Mouse (Mus musculus): ENCODE results near the gene Hip1r. TPM values are rescaled to one million over a fixed set of nuclear protein-coding genes. Genes with fewer than 3 reads are reported as not detected.
"Not testable (repeated sequence)": the region's sequence is repeated elsewhere in the genome, so short reads cannot be mapped to it uniquely, and the experiment has no call there.

Hip1r gene
- polyA plus RNA-seq, 1 experiment from 2014 or later: 14.5 TPM

DNA sequence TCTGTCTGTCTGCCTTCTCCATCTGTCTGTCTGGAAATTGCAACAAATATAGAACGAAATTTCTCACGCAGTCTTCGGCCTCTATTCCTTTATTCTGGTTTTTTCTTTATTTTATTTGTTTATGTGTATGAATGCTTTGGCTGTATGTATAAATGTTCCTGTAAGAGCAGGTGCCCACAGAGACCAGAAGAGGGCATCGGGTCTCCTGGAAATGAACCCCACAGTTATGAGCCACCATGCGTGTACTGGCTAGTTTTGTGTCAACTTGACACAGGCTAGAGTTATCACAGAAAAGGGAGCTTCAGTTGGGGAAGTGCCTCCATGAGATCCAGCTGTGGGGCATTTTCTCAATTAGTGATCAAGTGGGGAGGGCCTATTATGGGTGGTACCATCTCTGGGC lies 70.6 kb downstream of the Hip1r start:
- Histone ChIP-seq H3K36me3 (ENCODE audit: control insufficient read depth, insufficient read depth, low read length) (no peaks in the 10 kb centered on the region), H3K4me2 (ENCODE audit: low read depth, low read length) (no peak overlapping the region), H3K27me3 (ENCODE audit: control insufficient read depth, insufficient read depth, low read depth, low read length) (no peaks in the 10 kb centered on the region), H3K9me3 (ENCODE audit: control insufficient read depth, low read length) (no peaks in the 10 kb centered on the region), H3K4me1 (replicated peaks; ENCODE audit: control insufficient read depth, insufficient read depth, low read length) (peaks cover 5% of the 10 kb centered on the region; the same call in 1 of the 2 replicates), H3K9ac (ENCODE audit: low read length) (no peak overlapping the region), H3K27ac (ENCODE audit: low read length) (peak overlapping the region; percentile 15), H3K4me3 (ENCODE audit: low read length) (no peak overlapping the region)
- 81% methylated on average over 5 of the region's 5 CpGs for WGBS
- no peak for ATAC-seq (ENCODE audit: low read depth)

- Histone ChIP-seq H3K9ac (ENCODE audit: low read length) (no peak overlapping the region), H3K27ac (ENCODE audit: low read length) (no peak overlapping the region), H3K36me3 (ENCODE audit: control insufficient read depth, insufficient read depth, low read length) (no peaks in the 10 kb centered on the region), H3K4me2 (ENCODE audit: low read depth, low read length) (no peak overlapping the region), H3K27me3 (ENCODE audit: control insufficient read depth, insufficient read depth, low read depth, low read length) (no peaks in the 10 kb centered on the region), H3K4me1 (replicated peaks; ENCODE audit: control insufficient read depth, insufficient read depth, low read length) (peaks cover 12% of the 10 kb centered on the region; the same call in 1 of the 2 replicates), H3K9me3 (ENCODE audit: control insufficient read depth, low read length) (no peaks in the 10 kb centered on the region), H3K4me3 (ENCODE audit: low read length) (no peak overlapping the region)
- no peak for ATAC-seq (ENCODE audit: low read depth)
- 30% methylated on average over 11 of the region's 11 CpGs for WGBS
Observed at GRCm38 (mm10) chr5:124045453-124046010, 72.1 kb downstream of the Hip1r start.

- no peaks in the 10 kb centered on the region for H3K27me3 ChIP-seq (ENCODE audit: control insufficient read depth, insufficient read depth, low read depth, low read length)
- peaks cover 12% of the 10 kb centered on the region; the same call in 1 of the 2 replicates for H3K4me1 ChIP-seq (replicated peaks; ENCODE audit: control insufficient read depth, insufficient read depth, low read length)
- H3K4me2 ChIP-seq (ENCODE audit: low read depth, low read length): no peak overlapping the region
- ATAC-seq (ENCODE audit: low read depth): 0 out of 2 replicates have a peak, but pooled peaks have one; percentile 27
- 77% methylated on average over 7 of the region's 7 CpGs for WGBS
- H3K4me3 ChIP-seq (ENCODE audit: low read length): no peak overlapping the region
- no peaks in the 10 kb centered on the region for H3K9me3 ChIP-seq (ENCODE audit: control insufficient read depth, low read length)
- H3K9ac ChIP-seq (ENCODE audit: low read length): no peak overlapping the region
- H3K27ac ChIP-seq (ENCODE audit: low read length): no peak overlapping the region
- no peaks in the 10 kb centered on the region for H3K36me3 ChIP-seq (ENCODE audit: control insufficient read depth, insufficient read depth, low read length)
Observed at GRCm38 (mm10) chr5:124046741-124047401, 73.4 kb downstream of the Hip1r start.

- ATAC-seq (ENCODE audit: low read depth): no peak
- H3K4me1 ChIP-seq (replicated peaks; ENCODE audit: control insufficient read depth, insufficient read depth, low read length): peaks cover 7% of the 10 kb centered on the region; the same call in 1 of the 2 replicates
- H3K4me2 ChIP-seq (ENCODE audit: low read depth, low read length): no peak overlapping the region
- 59% methylated on average over 15 of the region's 15 CpGs for WGBS
- peak overlapping the region; percentile 14; the same call in 1 of the 2 replicates for H3K27ac ChIP-seq (ENCODE audit: low read length)
- 0 out of 2 replicates have a peak overlapping the region, but pooled peaks have one; percentile 18 for H3K9ac ChIP-seq (ENCODE audit: low read length)
- no peak overlapping the region for H3K4me3 ChIP-seq (ENCODE audit: low read length)
- H3K9me3 ChIP-seq (ENCODE audit: control insufficient read depth, low read length): no peaks in the 10 kb centered on the region
- no peaks in the 10 kb centered on the region for H3K27me3 ChIP-seq (ENCODE audit: control insufficient read depth, insufficient read depth, low read depth, low read length)
- no peaks in the 10 kb centered on the region for H3K36me3 ChIP-seq (ENCODE audit: control insufficient read depth, insufficient read depth, low read length)
Observed at GRCm38 (mm10) chr5:124049249-124050045, 76.0 kb downstream of the Hip1r start.

DNA sequence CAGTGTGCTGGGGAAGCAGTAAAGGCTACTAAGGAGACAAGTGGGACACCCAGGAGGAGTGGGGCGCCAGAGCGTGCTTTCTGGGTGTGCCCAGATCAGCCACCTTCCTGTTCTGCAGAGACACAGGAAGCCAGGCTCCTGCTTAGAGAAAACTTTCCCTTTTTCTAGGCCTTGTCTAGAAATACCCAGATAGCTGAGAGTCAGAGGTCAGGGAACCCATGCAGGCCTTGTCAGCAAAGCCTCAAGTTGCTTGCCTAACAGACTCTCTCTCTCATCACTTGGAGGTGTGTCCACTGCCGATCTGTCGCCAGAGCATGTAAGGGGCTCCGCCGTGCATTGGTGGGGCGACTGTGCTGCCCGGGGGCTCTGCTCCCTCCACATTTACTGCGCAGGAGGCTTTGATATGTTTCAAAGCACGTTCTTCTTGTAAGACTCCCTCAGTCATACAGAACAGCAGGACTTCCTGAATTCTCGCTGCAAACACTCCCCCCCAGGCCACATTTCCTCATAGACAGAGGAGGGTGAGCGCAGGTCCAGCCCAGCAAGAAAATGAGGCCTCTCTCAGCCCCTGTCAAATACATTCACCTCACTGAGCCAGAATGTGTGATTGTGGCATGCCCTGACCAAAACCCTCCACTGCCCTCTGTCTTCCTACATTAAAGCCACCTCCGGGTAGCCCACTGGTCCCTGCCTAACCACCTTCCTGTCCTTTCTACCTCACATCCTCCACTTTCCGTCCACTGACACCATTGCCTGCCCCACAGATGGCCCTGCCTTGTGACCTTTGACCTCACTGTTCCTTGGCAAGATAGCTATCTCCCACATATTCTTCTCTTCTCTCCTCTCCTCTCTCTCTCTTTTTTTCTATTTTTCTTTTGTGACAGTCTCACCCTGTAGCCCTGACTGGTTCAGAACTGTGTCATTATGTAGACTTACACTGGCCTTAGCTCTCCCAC lies 76.9 kb downstream of the Hip1r start:
- Histone ChIP-seq H3K9ac (ENCODE audit: low read length) (0 out of 2 replicates have a peak overlapping the region, but pooled peaks have one; percentile 18), H3K36me3 (ENCODE audit: control insufficient read depth, insufficient read depth, low read length) (no peaks in the 10 kb centered on the region)

GRCm38 (mm10) chr5:124051899-124052491 lies 78.6 kb downstream of the Hip1r start:
- Histone ChIP-seq H3K27me3 (ENCODE audit: control insufficient read depth, insufficient read depth, low read depth, low read length) (no peaks in the 10 kb centered on the region), H3K4me1 (replicated peaks; ENCODE audit: control insufficient read depth, insufficient read depth, low read length) (peaks cover 7% of the 10 kb centered on the region; the same call in 1 of the 2 replicates), H3K36me3 (ENCODE audit: control insufficient read depth, insufficient read depth, low read length) (no peaks in the 10 kb centered on the region), H3K4me2 (ENCODE audit: low read depth, low read length) (no peak overlapping the region), H3K27ac (ENCODE audit: low read length) (no peak overlapping the region), H3K9me3 (ENCODE audit: control insufficient read depth, low read length) (peaks cover 4% of the 10 kb centered on the region; the same call in 1 of the 2 replicates), H3K4me3 (ENCODE audit: low read length) (no peak overlapping the region), H3K9ac (ENCODE audit: low read length) (no peak overlapping the region)
- ATAC-seq (ENCODE audit: low read depth): peak; percentile 51; the same call in 1 of the 2 replicates
- WGBS: 61% methylated on average over 11 of the region's 11 CpGs

More for the DNA sequence above, 76.9 kb downstream of the Hip1r start:
- H3K9me3 ChIP-seq (ENCODE audit: control insufficient read depth, low read length): no peaks in the 10 kb centered on the region
- peak overlapping the region; percentile 14; the same call in 1 of the 2 replicates for H3K27ac ChIP-seq (ENCODE audit: low read length)
- H3K4me1 ChIP-seq (replicated peaks; ENCODE audit: control insufficient read depth, insufficient read depth, low read length): peaks cover 7% of the 10 kb centered on the region; the same call in 1 of the 2 replicates
- H3K27me3 ChIP-seq (ENCODE audit: control insufficient read depth, insufficient read depth, low read depth, low read length): no peaks in the 10 kb centered on the region
- ATAC-seq (ENCODE audit: low read depth): 0 out of 2 replicates have a peak, but pooled peaks have one; percentile 30
- no peak overlapping the region for H3K4me3 ChIP-seq (ENCODE audit: low read length)
- WGBS: 44% methylated on average over 14 of the region's 14 CpGs
- H3K4me2 ChIP-seq (ENCODE audit: low read depth, low read length): no peak overlapping the region

GRCm38 (mm10) chr5:124052641-124053040 lies 79.2 kb downstream of the Hip1r start:
- H3K36me3 ChIP-seq (ENCODE audit: control insufficient read depth, insufficient read depth, low read length); H3K4me2 ChIP-seq (ENCODE audit: low read depth, low read length); H3K27ac ChIP-seq (ENCODE audit: low read length); H3K9me3 ChIP-seq (ENCODE audit: control insufficient read depth, low read length); H3K4me1 ChIP-seq (replicated peaks; ENCODE audit: control insufficient read depth, insufficient read depth, low read length); H3K9ac ChIP-seq (ENCODE audit: low read length); H3K4me3 ChIP-seq (ENCODE audit: low read length); ATAC-seq (ENCODE audit: low read depth); H3K27me3 ChIP-seq (ENCODE audit: control insufficient read depth, insufficient read depth, low read depth, low read length): not testable (repeated sequence)
- 90% methylated on average over 7 of the region's 7 CpGs for WGBS
